Mouse (Mus musculus) brain, adult 2 months (tissue): ENCODE data around the gene Snx30.

Source experiments
- DNase-seq: peaks from one replicate; pipeline ENCODE4 v3.0.0; 2011; ENCODE audit warnings: low read depth, low spot score

Gene Snx30

GRCm38 (mm10) chr4:59794116-59794515, 11.5 kb upstream of the Snx30 start:
- no peak for DNase-seq

- no peak for DNase-seq
Observed at GRCm38 (mm10) chr4:59795788-59796455, 9.7 kb upstream of the Snx30 start.

- DNase-seq, result no peak
Observed at GRCm38 (mm10) chr4:59800181-59800580, 5.5 kb upstream of the Snx30 start.

GRCm38 (mm10) chr4:59801489-59801888, 4.2 kb upstream of the Snx30 start, which contains the start of gene Inip:
TSS of gene Inip (minus strand) at chr4:59801589.
- no peak for DNase-seq

GRCm38 (mm10) chr4:59802107-59802506, 3.5 kb upstream of the Snx30 start:
- peak; percentile 90 for DNase-seq

GRCm38 (mm10) chr4:59802792-59803191, 2.8 kb upstream of the Snx30 start:
- DNase-seq, result no peak

- DNase-seq, result no peak
Observed at GRCm38 (mm10) chr4:59803358-59803757, 2.3 kb upstream of the Snx30 start.

GRCm38 (mm10) chr4:59804754-59805153, 886 bp upstream of the Snx30 start:
- DNase-seq, result no peak

GRCm38 (mm10) chr4:59805968-59806878, 583 bp downstream of the Snx30 start:
- DNase-seq, result peak; percentile 69

- peak; percentile 60 for DNase-seq
Observed at GRCm38 (mm10) chr4:59806879-59807195, 1.2 kb downstream of the Snx30 start.

- peak; percentile 73 for DNase-seq
Observed at GRCm38 (mm10) chr4:59807521-59807920, 1.9 kb downstream of the Snx30 start.

- peak; percentile 56 for DNase-seq
Observed at GRCm38 (mm10) chr4:59808396-59808795, 2.8 kb downstream of the Snx30 start.

GRCm38 (mm10) chr4:59814094-59814493, 8.5 kb downstream of the Snx30 start:
- DNase-seq, result no peak

GRCm38 (mm10) chr4:59815121-59815810, 9.6 kb downstream of the Snx30 start:
- DNase-seq, result peak; percentile 87

- no peak for DNase-seq
Observed at GRCm38 (mm10) chr4:59816016-59816415, 10.4 kb downstream of the Snx30 start.

- DNase-seq, result no peak
Observed at GRCm38 (mm10) chr4:59816477-59816876, 10.8 kb downstream of the Snx30 start.

GRCm38 (mm10) chr4:59817790-59818189, 12.2 kb downstream of the Snx30 start:
- no peak for DNase-seq

- peak; percentile 81 for DNase-seq
Observed at GRCm38 (mm10) chr4:59818498-59818897, 12.9 kb downstream of the Snx30 start.

GRCm38 (mm10) chr4:59819054-59819472, 13.4 kb downstream of the Snx30 start:
- peak; percentile 84 for DNase-seq

GRCm38 (mm10) chr4:59819477-59820022, 13.9 kb downstream of the Snx30 start:
- peak; percentile 79 for DNase-seq

GRCm38 (mm10) chr4:59821516-59821915, 15.9 kb downstream of the Snx30 start:
- no peak for DNase-seq

GRCm38 (mm10) chr4:59822119-59822518, 16.5 kb downstream of the Snx30 start:
- peak; percentile 67 for DNase-seq
